Mouse (Mus musculus) limb, embryonic 12.5 days (tissue): ENCODE measurements around the gene Tnfaip2. TPM values are rescaled to one million over a fixed set of nuclear protein-coding genes. Genes with fewer than 3 reads are reported as not detected.

Source experiments
- polyA plus RNA-seq: library from polyadenylated mRNA; unstranded; fragments of >200 nt; fragmentation: Nextera tagmentation; extraction: Ambion mirVana; gene quantifications from 2 replicates; pipeline ENCODE4 v1.2.1, GENCODE M21; 2016

Gene Tnfaip2
- polyA plus RNA-seq, 1 experiment from 2014 or later: 4.1 TPM

Other genes starting within 250 kb of the Tnfaip2 start
- gene Amn, start 171.4 kb upstream of the Tnfaip2 start, polyA plus RNA-seq: 0.20 and 0.74 TPM in 2 replicates
- 25.6 and 32.1 TPM in 2 replicates for gene Cdc42bpb, start 64.8 kb upstream of the Tnfaip2 start, polyA plus RNA-seq
- gene Lbhd2, start 35.7 kb upstream of the Tnfaip2 start, polyA plus RNA-seq: 4.4 and 6.7 TPM in 2 replicates
- 5.6 and 7.1 TPM in 2 replicates for gene Exoc3l4, start 25.5 kb upstream of the Tnfaip2 start, polyA plus RNA-seq
- 11.0 and 12.8 TPM in 2 replicates for gene Gm266, start 43.4 kb downstream of the Tnfaip2 start, polyA plus RNA-seq
- gene Eif5, start 95.5 kb downstream of the Tnfaip2 start, polyA plus RNA-seq: 663 and 718 TPM in 2 replicates
- gene Mark3, start 132.1 kb downstream of the Tnfaip2 start, polyA plus RNA-seq: 65.5 and 70.9 TPM in 2 replicates
- gene Ckb, start 229.9 kb downstream of the Tnfaip2 start, polyA plus RNA-seq: 102 and 112 TPM in 2 replicates
- gene Trmt61a, start 235.6 kb downstream of the Tnfaip2 start, polyA plus RNA-seq: 10.4 and 11.4 TPM in 2 replicates